ENCODE assay signal across 8 mouse cellular contexts in the genomic region with DNA sequence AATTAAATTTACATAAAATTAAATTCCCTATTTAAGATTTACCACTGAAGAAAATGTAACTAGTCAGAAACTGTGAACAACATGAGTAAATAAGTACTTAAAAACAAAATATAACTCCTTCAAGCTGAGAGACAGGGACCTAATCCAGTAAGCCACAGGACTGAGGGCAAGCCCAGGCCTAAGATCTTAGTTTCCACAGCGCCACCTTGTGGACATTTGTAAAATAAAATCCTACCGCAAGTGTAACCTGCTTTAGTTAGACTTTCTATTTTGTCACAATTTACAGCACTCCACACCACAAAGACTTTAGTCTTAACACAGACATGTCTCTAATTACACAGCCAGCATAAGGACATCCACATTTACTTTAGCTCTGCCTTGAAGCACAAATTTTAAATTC. TPM values are rescaled to one million over a fixed set of nuclear protein-coding genes. Genes with fewer than 3 reads are reported as not detected.
DNase-seq lines count a peak whose midpoint lies in the region; ATAC-seq and TF ChIP-seq lines count a peak whose summit lies in the region.

No protein-coding gene starts in this region.

- no peaks in the 10 kb centered on the region for H3K9me3 ChIP-seq in lung, postnatal 0 days (ENCODE audit: low read length)

- no peak overlapping the region for H3K4me3 ChIP-seq in cortical plate, adult 2 months (ENCODE audit: insufficient read depth, low read length)
- no peak overlapping the region for H3K4me3 ChIP-seq in lung, postnatal 0 days (ENCODE audit: low read depth, low read length)

- no peak for TF ChIP-seq POLR2A in cortical plate, adult 2 months (IDR thresholded peaks at IDR 0.05; ENCODE audit: extremely low read depth, insufficient read depth, low read length)

- H3K27ac ChIP-seq in cortical plate, adult 2 months (ENCODE audit: insufficient read depth, low read length), result no peak overlapping the region
- no peak overlapping the region for H3K27ac ChIP-seq in lung, postnatal 0 days (ENCODE audit: low read length)

- no peak for TF ChIP-seq EP300 in lung, postnatal 0 days (IDR thresholded peaks at IDR 0.05)

- 9% methylated on average over 2 of the region's 2 CpGs for WGBS in lung, postnatal 0 days

- peak; percentile 58 for TF ChIP-seq CTCF in cortical plate, adult 2 months (IDR thresholded peaks at IDR 0.05; ENCODE audit: extremely low read depth, insufficient read depth, low read length)
- TF ChIP-seq CTCF in lung, postnatal 0 days (IDR thresholded peaks at IDR 0.05), result peak; percentile 73

- H3K36me3 ChIP-seq in lung, postnatal 0 days (ENCODE audit: insufficient read depth, low read length), result 0 out of 2 replicates have a peak, but pooled peaks cover 5% of the 10 kb centered on the region

- no peaks in the 10 kb centered on the region for H3K27me3 ChIP-seq in lung, postnatal 0 days (replicated peaks; ENCODE audit: insufficient read depth, low read length)

- H3K4me2 ChIP-seq in lung, postnatal 0 days (replicated peaks; ENCODE audit: low read depth, low read length), result no peak overlapping the region

- no peak for DNase-seq in frontal cortex, postnatal 10 days (ENCODE audit: low spot score in 2 of 2)
- DNase-seq in urinary bladder, postnatal 36 days (ENCODE audit: low spot score in 2 of 2), result peak; percentile 15 to 41
- no peak for DNase-seq in urinary bladder, postnatal 10 days (ENCODE audit: low spot score)
- peak; percentile 53 for DNase-seq in hindlimb bud, embryonic 11.5 days (ENCODE audit: extremely low spot score, low read depth, low spot score)
- peak; percentile 79 for DNase-seq in lung, postnatal 0 days (ENCODE audit: low spot score)
- peak; percentile 54 for DNase-seq in skeletal muscle tissue, adult 2 months (ENCODE audit: low read depth, low spot score)

- H3K4me1 ChIP-seq in cortical plate, adult 2 months (ENCODE audit: control insufficient read depth, insufficient read depth, low read length), result no peaks in the 10 kb centered on the region
- no peaks in the 10 kb centered on the region for H3K4me1 ChIP-seq in lung, postnatal 0 days (ENCODE audit: insufficient read depth, low read depth, low read length)

- ATAC-seq in frontal cortex, adult (ENCODE audit: low TSS enrichment), result peak; percentile 51; the same call in 1 of the 2 replicates
- ATAC-seq in lung, postnatal 0 days, result 0 out of 2 replicates have a peak, but pooled peaks have one; percentile 39

- no peak overlapping the region for H3K9ac ChIP-seq in lung, postnatal 0 days (replicated peaks; ENCODE audit: low read depth)

RNA-seq across cellular contexts. Expression of gene Rps6kc1, which starts 30.1 kb away (rescaled TPM):
- 26.1 and 30.7 TPM in 2 replicates for polyA plus RNA-seq in cortical plate, adult 2 months (2012; rRNA removed)
- 8.5 and 9.7 TPM in 2 replicates for polyA plus RNA-seq in lung, postnatal 0 days (2015; fragmentation: Nextera tagmentation; extraction: Ambion mirVana)

RNA-seq across cellular contexts. Expression of gene Angel2, which starts 43.5 kb away (rescaled TPM):
- polyA plus RNA-seq in cortical plate, adult 2 months (2012; rRNA removed), result 57.3 and 61.5 TPM in 2 replicates
- 37.7 and 40.4 TPM in 2 replicates for polyA plus RNA-seq in lung, postnatal 0 days (2015; fragmentation: Nextera tagmentation; extraction: Ambion mirVana)

Comparison
In these comparisons a context has a peak if more than half of its experiments do, and no peak if none do; other contexts are left out.
1. DNase-seq: peak in urinary bladder, postnatal 36 days (2 of 2), hindlimb bud, embryonic 11.5 days (single experiment), lung, postnatal 0 days (single experiment) and skeletal muscle tissue, adult 2 months (single experiment); none in frontal cortex, postnatal 10 days (0 of 2) and urinary bladder, postnatal 10 days (single experiment).